Mouse (Mus musculus) embryonic fibroblast, embryonic 13.5 days (primary cell): ENCODE data around the gene Abcb6. TPM values are rescaled to one million over a fixed set of nuclear protein-coding genes. Genes with fewer than 3 reads are reported as not detected.

Experiments used
- H3K27ac ChIP-seq: 2 replicates; pipeline ENCODE4 v1.5.1; 2012; ENCODE audit warnings: low read length, control low read depth, inconsistent platforms; ENCODE audit not compliant: insufficient read depth
- H3K4me1 ChIP-seq: 2 replicates; pipeline ENCODE4 v1.6.1; 2011; ENCODE audit warnings: low read length; ENCODE audit not compliant: control insufficient read depth, insufficient read depth
- H3K4me3 ChIP-seq: 2 replicates; pipeline ENCODE4 v1.5.1; 2011; ENCODE audit warnings: mild to moderate bottlenecking, control low read depth, low read length; ENCODE audit not compliant: insufficient read depth
- CTCF ChIP-seq: IDR thresholded peaks from 2 replicates; pipeline ENCODE4 v1.5.1; 2011; ENCODE audit warnings: mild to moderate bottlenecking, control low read depth, low read length, moderate library complexity, borderline replicate concordance; ENCODE audit not compliant: insufficient read depth
- POLR2A ChIP-seq: IDR thresholded peaks from 2 replicates; pipeline ENCODE4 v1.6.1; 2011; ENCODE audit warnings: low read depth, mild to moderate bottlenecking, control low read depth, low read length, moderate library complexity
- polyA plus RNA-seq: library from polyadenylated mRNA; stranded (reverse); fragments of >200 nt; gene quantifications from 2 replicates; pipeline ENCODE4 v1.2.4, GENCODE M21; 2011; ENCODE audit warnings: low read depth; ENCODE audit not compliant: missing spikeins, insufficient read length

Abcb6 gene
- polyA plus RNA-seq, 1 experiment = 13.4 TPM

- Histone ChIP-seq H3K4me1 (no peaks in the 10 kb centered on the region), H3K4me3 (no peak overlapping the region), H3K27ac (no peak overlapping the region)
- TF ChIP-seq CTCF (no peak), POLR2A (no peak)
These were observed 43.5 kb downstream of the Abcb6 start for GRCm38 (mm10) chr1:75136730-75137129.

GRCm38 (mm10) chr1:75136293-75136692, 43.9 kb downstream of the Abcb6 start:
- Histone ChIP-seq H3K4me3 (no peak overlapping the region), H3K27ac (no peak overlapping the region), H3K4me1 (no peaks in the 10 kb centered on the region)
- no peak for TF ChIP-seq CTCF
- TF ChIP-seq POLR2A = no peak

GRCm38 (mm10) chr1:75133421-75134207, 46.6 kb downstream of the Abcb6 start, which contains the start of gene Slc23a3:
TSS of gene Slc23a3 (minus strand) at chr1:75133890.
- TF ChIP-seq POLR2A = no peak; the same call in 1 of the 2 replicates
- TF ChIP-seq CTCF = no peak
- H3K4me3 ChIP-seq = no peak within 1 kb of the TSS
- no peaks in the 10 kb centered on the region for H3K4me1 ChIP-seq
- no peak within 1 kb of the TSS for H3K27ac ChIP-seq

- Histone ChIP-seq H3K4me3 (no peak overlapping the region), H3K4me1 (no peaks in the 10 kb centered on the region), H3K27ac (no peak overlapping the region)
- TF ChIP-seq POLR2A = no peak
- TF ChIP-seq CTCF = no peak
These were observed 51.6 kb downstream of the Abcb6 start for GRCm38 (mm10) chr1:75128641-75129040.

GRCm38 (mm10) chr1:75125418-75125817, 54.8 kb downstream of the Abcb6 start:
- TF ChIP-seq CTCF = no peak
- no peak for TF ChIP-seq POLR2A
- peak overlapping the region; percentile 44 for H3K4me3 ChIP-seq
- H3K4me1 ChIP-seq = no peaks in the 10 kb centered on the region
- H3K27ac ChIP-seq = peak overlapping the region; percentile 99; the same call in 1 of the 2 replicates

GRCm38 (mm10) chr1:75124346-75125321, 55.6 kb downstream of the Abcb6 start, which contains the start of gene Nhej1:
TSS of gene Nhej1 (minus strand) at chr1:75125200.
- TF ChIP-seq CTCF (peak; percentile 56; the same call in 1 of the 2 replicates), POLR2A (peak; percentile 74)
- Histone ChIP-seq H3K27ac (peak within 1 kb of the TSS; percentile 99), H3K4me3 (peak within 1 kb of the TSS; percentile 44), H3K4me1 (no peaks in the 10 kb centered on the region)

GRCm38 (mm10) chr1:75122211-75122610, 58.0 kb downstream of the Abcb6 start:
- Histone ChIP-seq H3K27ac (no peak overlapping the region), H3K4me3 (no peak overlapping the region), H3K4me1 (no peaks in the 10 kb centered on the region)
- TF ChIP-seq POLR2A (no peak), CTCF (no peak)

Other genes with a start within 250 kb of the Abcb6 start
- gene Cfap65, start 244.8 kb downstream of the Abcb6 start, polyA plus RNA-seq = not detected in 2 replicates
- not detected in 2 replicates for gene Ihh, start 228.7 kb downstream of the Abcb6 start, polyA plus RNA-seq
- gene Nhej1, start 55.2 kb downstream of the Abcb6 start, polyA plus RNA-seq = 9.1 and 10.3 TPM in 2 replicates
- 0.42 TPM in 1 of 2 replicates, not detected in the other for gene Slc23a3, start 46.5 kb downstream of the Abcb6 start, polyA plus RNA-seq
- gene Cnppd1, start 37.7 kb downstream of the Abcb6 start, polyA plus RNA-seq = 34.2 and 40.9 TPM in 2 replicates
- 31.9 and 44.3 TPM in 2 replicates for gene Retreg2, start 37.6 kb downstream of the Abcb6 start, polyA plus RNA-seq
- 11.8 and 14.8 TPM in 2 replicates for gene Zfand2b, start 11.7 kb downstream of the Abcb6 start, polyA plus RNA-seq
- gene Ankzf1, start 11.8 kb upstream of the Abcb6 start, polyA plus RNA-seq = 10.1 and 15.6 TPM in 2 replicates
- gene Atg9a, start 11.8 kb upstream of the Abcb6 start, polyA plus RNA-seq = 31.1 and 32.6 TPM in 2 replicates
- 25.1 and 34.3 TPM in 2 replicates for gene Glb1l, start 30.4 kb upstream of the Abcb6 start, polyA plus RNA-seq
- gene Stk16, start 30.4 kb upstream of the Abcb6 start, polyA plus RNA-seq = 57.3 and 59.4 TPM in 2 replicates
- gene Tuba4a, start 39.5 kb upstream of the Abcb6 start, polyA plus RNA-seq = 27.8 and 46.8 TPM in 2 replicates
- not detected in 2 replicates for gene A630095N17Rik, start 51.7 kb upstream of the Abcb6 start, polyA plus RNA-seq
- gene Dnajb2, start 56.0 kb upstream of the Abcb6 start, polyA plus RNA-seq = 28.4 and 31.8 TPM in 2 replicates
- gene Ptprn, start 84.1 kb upstream of the Abcb6 start, polyA plus RNA-seq = 67.6 and 114 TPM in 2 replicates
- not detected in 2 replicates for gene Resp18, start 98.0 kb upstream of the Abcb6 start, polyA plus RNA-seq
- gene Dnpep, start 137.6 kb upstream of the Abcb6 start, polyA plus RNA-seq = 79.7 and 96.9 TPM in 2 replicates
- 11.3 and 12.3 TPM in 2 replicates for gene Des, start 179.9 kb upstream of the Abcb6 start, polyA plus RNA-seq
- 54.2 and 56.4 TPM in 2 replicates for gene Speg, start 194.9 kb upstream of the Abcb6 start, polyA plus RNA-seq